Mouse (Mus musculus): ENCODE results near the gene Noa1. TPM values are rescaled to one million over a fixed set of nuclear protein-coding genes. Genes with fewer than 3 reads are reported as not detected.

Noa1 gene
- polyA plus RNA-seq, 1 experiment, result 23.1 TPM

DNA sequence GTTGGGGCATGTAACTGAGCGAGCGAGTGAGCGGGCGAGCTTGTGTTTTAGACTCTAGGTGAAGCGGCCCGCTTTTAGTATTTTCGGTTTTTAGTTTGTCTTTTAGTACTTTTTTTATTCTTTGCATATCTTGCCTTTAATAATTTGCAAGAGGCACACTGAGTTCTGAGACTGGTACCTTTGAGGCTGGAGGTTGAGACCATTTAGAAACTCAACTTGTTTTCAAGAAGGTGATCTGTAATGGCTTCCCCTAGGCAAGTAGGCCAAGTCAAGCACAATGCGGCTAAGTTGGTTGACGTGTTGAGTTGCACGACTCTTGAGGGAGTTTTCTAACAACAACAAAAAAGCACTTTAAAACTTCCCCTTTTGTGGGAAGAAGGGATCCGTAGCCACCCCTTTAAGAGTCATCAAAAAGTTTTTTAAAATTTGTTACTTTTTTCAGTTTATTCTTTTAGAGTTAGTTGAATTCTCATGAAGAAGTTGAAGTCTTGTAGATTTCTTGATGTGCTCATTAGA lies 42.9 kb downstream of the Noa1 start:
- under 1% methylated on average over 11 of the region's 11 CpGs for WGBS
- H3K4me3 ChIP-seq (ENCODE audit: control insufficient read depth, insufficient read depth, low read length), result peak overlapping the region; percentile 95
- peaks cover 19% of the 10 kb centered on the region for H3K4me1 ChIP-seq (replicated peaks; ENCODE audit: control insufficient read depth, insufficient read depth, low read length)
- peaks cover 10% of the 10 kb centered on the region for H3K36me3 ChIP-seq (ENCODE audit: control insufficient read depth, insufficient read depth, low read length)
- H3K27ac ChIP-seq (ENCODE audit: control insufficient read depth, insufficient read depth, low read length), result peak overlapping the region; percentile 90
- DNase-seq, result no peak
- TF ChIP-seq POLR2A (IDR thresholded peaks at IDR 0.05; ENCODE audit: control insufficient read depth, extremely low read depth, insufficient read depth, low read length, poor library complexity), result no peak
- H3K27me3 ChIP-seq (ENCODE audit: control insufficient read depth, insufficient read depth, low read length), result no peaks in the 10 kb centered on the region

DNA sequence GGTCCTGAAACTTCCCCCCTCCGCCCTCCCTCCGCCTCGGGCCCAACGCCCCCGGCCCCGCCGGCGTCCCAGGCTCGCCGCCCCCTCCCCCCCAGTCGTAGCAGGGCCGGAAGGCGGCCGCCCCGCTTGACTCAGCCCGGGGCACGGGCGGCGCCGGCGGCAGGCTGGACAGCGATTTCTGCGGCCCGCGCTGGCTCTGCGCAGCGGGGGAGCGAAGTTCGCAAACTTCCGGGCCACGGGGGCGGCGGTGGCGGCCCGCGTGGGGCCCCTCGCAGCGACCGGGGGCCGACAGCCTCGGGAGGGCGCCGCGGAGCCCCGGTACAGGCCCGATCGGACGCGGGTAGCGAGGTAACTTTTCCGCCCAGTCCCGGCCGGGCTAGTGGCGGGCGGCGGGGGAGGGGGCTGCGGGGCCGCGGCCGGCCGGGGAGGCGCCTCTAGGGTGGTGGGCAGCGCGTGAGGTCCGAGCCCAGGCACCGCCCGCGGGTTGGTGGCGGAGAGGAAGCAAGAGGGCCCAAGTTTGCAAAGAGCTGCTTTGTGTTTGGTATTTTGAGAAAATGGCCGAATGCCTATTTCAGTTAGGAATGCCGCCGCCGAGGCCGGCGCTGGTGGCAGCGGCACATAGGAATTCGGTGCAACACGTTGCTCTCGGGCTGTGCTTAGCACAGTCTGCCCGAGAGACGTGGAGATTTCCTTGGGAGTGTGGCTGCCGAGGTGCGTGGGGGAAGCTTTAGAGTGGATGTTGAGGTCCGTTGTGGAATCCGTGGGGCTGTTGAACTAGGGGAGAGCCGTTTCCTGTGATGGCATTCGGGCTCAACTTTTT lies 43.6 kb downstream of the Noa1 start:
- Histone ChIP-seq H3K27ac (ENCODE audit: control insufficient read depth, insufficient read depth, low read length) (peak overlapping the region; percentile 90), H3K4me3 (ENCODE audit: control insufficient read depth, insufficient read depth, low read length) (peak overlapping the region; percentile 95), H3K4me1 (replicated peaks; ENCODE audit: control insufficient read depth, insufficient read depth, low read length) (peaks cover 19% of the 10 kb centered on the region), H3K27me3 (ENCODE audit: control insufficient read depth, insufficient read depth, low read length) (no peaks in the 10 kb centered on the region), H3K36me3 (ENCODE audit: control insufficient read depth, insufficient read depth, low read length) (peaks cover 10% of the 10 kb centered on the region)
- peak; percentile 61 for DNase-seq
- WGBS, result under 1% methylated on average over 79 of the region's 87 CpGs
- peak; percentile 53; the same call in 1 of the 2 replicates for TF ChIP-seq CTCF (IDR thresholded peaks at IDR 0.05; ENCODE audit: borderline replicate concordance, control insufficient read depth, extremely low read depth, insufficient read depth, low read length, poor library complexity)
- TF ChIP-seq POLR2A (IDR thresholded peaks at IDR 0.05; ENCODE audit: control insufficient read depth, extremely low read depth, insufficient read depth, low read length, poor library complexity), result peak; percentile 10; the same call in 1 of the 2 replicates

DNA sequence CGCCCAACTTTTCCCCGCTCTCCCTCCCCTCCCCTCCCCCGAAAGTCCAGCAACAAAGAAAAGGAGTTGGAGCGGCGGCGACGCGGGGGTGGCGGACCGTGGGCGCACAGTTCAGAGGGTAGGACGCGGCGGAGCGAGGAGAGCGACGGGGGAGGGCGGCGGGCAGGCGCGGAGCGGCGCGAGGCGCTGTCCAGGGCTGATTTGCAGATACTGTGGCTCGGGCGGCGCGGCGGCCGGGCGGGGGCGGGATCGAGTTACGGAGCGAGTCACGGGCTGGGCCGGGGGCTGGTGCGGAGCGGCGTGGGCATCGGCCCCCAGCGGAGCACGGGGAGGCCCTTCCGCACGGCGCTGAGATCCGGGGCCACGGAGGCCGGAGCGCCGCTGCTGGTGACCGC lies 44.2 kb downstream of the Noa1 start:
- under 1% methylated on average over 53 of the region's 53 CpGs for WGBS
- no peak for TF ChIP-seq CTCF (IDR thresholded peaks at IDR 0.05; ENCODE audit: borderline replicate concordance, control insufficient read depth, extremely low read depth, insufficient read depth, low read length, poor library complexity)
- TF ChIP-seq POLR2A (IDR thresholded peaks at IDR 0.05; ENCODE audit: control insufficient read depth, extremely low read depth, insufficient read depth, low read length, poor library complexity), result no peak
- H3K4me3 ChIP-seq (ENCODE audit: control insufficient read depth, insufficient read depth, low read length), result peak overlapping the region; percentile 95
- H3K27ac ChIP-seq (ENCODE audit: control insufficient read depth, insufficient read depth, low read length), result no peak overlapping the region
- H3K36me3 ChIP-seq (ENCODE audit: control insufficient read depth, insufficient read depth, low read length), result peaks cover 10% of the 10 kb centered on the region
- no peaks in the 10 kb centered on the region for H3K27me3 ChIP-seq (ENCODE audit: control insufficient read depth, insufficient read depth, low read length)
- DNase-seq, result peak; percentile 72
- peaks cover 16% of the 10 kb centered on the region for H3K4me1 ChIP-seq (replicated peaks; ENCODE audit: control insufficient read depth, insufficient read depth, low read length)

DNA sequence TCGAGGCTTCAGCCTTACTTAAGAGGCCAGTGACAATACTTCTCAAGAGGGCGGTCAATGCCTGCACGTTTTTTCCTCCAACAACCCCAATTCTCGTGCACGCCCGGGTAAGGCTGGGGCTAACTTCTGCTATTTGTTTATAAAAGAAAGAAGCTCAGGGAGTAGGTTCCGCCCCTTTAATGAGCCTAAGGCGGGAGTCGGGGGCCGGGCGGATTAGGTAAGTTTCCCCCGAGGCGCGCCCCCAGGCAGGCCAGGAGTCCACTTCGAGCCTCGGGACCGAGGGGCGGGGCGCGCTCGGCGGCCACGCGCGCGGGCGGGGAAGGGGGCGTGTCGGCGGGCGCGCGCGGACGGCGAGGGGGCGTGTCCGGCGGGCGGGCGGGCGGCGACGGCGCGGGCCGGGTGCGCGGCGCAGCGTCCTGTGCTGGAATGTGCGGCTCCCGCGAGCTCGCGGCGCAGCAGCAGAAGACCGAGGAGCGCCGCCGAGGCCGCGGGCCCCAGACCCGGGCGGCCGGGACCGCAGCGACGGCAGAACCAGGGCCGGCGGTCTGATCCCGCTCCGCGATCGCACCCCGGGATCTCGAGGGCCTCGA lies 44.7 kb downstream of the Noa1 start, which contains the start of gene Rest:
Gene Rest, plus strand, starts transcription at position 411 of the 590 bp plus-strand sequence.
- peak within 1 kb of the TSS; percentile 95 for H3K4me3 ChIP-seq (ENCODE audit: control insufficient read depth, insufficient read depth, low read length)
- TF ChIP-seq CTCF (IDR thresholded peaks at IDR 0.05; ENCODE audit: borderline replicate concordance, control insufficient read depth, extremely low read depth, insufficient read depth, low read length, poor library complexity) (no peak), POLR2A (IDR thresholded peaks at IDR 0.05; ENCODE audit: control insufficient read depth, extremely low read depth, insufficient read depth, low read length, poor library complexity) (peak; percentile 53; the same call in 1 of the 2 replicates)
- no peaks in the 10 kb centered on the region for H3K27me3 ChIP-seq (ENCODE audit: control insufficient read depth, insufficient read depth, low read length)
- peaks cover 10% of the 10 kb centered on the region for H3K36me3 ChIP-seq (ENCODE audit: control insufficient read depth, insufficient read depth, low read length)
- peak; percentile 75 for DNase-seq
- WGBS, result under 1% methylated on average over 78 of the region's 78 CpGs
- H3K27ac ChIP-seq (ENCODE audit: control insufficient read depth, insufficient read depth, low read length), result peak within 1 kb of the TSS; percentile 90; the same call in 1 of the 2 replicates
- peaks cover 14% of the 10 kb centered on the region for H3K4me1 ChIP-seq (replicated peaks; ENCODE audit: control insufficient read depth, insufficient read depth, low read length)

DNA sequence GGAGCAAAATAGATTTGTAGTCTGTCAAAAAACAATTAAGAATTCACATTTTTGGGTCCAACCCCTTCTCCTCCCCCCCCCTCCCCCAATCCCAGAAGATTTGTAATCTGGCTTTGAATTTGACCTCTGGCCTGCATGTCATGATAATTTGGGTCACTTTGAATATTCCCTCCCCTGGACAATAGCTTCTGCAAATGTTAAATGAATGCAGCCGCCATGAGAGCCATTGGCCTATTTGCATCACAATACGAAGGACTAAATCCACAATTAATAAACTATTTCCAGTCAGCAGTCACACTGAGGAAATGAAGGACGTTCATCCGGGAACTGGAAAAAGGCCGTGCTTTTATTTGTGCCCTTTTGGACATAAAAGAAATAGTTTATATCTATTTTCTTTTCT lies 47.8 kb downstream of the Noa1 start:
- no peak overlapping the region for H3K4me3 ChIP-seq (ENCODE audit: control insufficient read depth, insufficient read depth, low read length)
- TF ChIP-seq CTCF (IDR thresholded peaks at IDR 0.05; ENCODE audit: borderline replicate concordance, control insufficient read depth, extremely low read depth, insufficient read depth, low read length, poor library complexity) (no peak), POLR2A (IDR thresholded peaks at IDR 0.05; ENCODE audit: control insufficient read depth, extremely low read depth, insufficient read depth, low read length, poor library complexity) (no peak)
- H3K27me3 ChIP-seq (ENCODE audit: control insufficient read depth, insufficient read depth, low read length), result no peaks in the 10 kb centered on the region
- no peak for DNase-seq
- H3K36me3 ChIP-seq (ENCODE audit: control insufficient read depth, insufficient read depth, low read length), result no peaks in the 10 kb centered on the region
- H3K4me1 ChIP-seq (replicated peaks; ENCODE audit: control insufficient read depth, insufficient read depth, low read length), result no peaks in the 10 kb centered on the region; the same call in 1 of the 2 replicates
- no peak overlapping the region for H3K27ac ChIP-seq (ENCODE audit: control insufficient read depth, insufficient read depth, low read length)
- WGBS, result 96% methylated on average over 5 of the region's 5 CpGs

DNA sequence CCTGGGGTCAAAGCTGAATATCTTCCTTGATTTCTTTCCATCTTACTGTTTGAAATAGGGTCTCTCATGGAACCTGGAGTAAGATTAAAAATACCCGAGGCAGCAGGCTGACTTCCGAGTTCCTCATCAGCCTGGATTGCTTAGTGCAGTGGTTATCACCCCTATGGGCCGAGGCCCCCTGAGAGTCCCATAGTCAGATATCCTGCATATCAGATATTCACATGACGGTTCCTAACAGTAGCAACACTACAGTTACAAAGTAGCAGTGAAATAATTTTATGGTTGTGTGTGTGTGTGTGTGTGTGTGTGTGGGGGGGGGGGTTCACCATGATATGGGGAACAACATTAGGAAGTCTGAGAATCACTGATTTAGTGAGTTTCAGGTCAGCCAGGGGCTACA lies 48.7 kb downstream of the Noa1 start:
- DNase-seq, result no peak
- no peaks in the 10 kb centered on the region for H3K36me3 ChIP-seq (ENCODE audit: control insufficient read depth, insufficient read depth, low read length)
- H3K27ac ChIP-seq (ENCODE audit: control insufficient read depth, insufficient read depth, low read length), result no peak overlapping the region
- H3K27me3 ChIP-seq (ENCODE audit: control insufficient read depth, insufficient read depth, low read length), result no peaks in the 10 kb centered on the region
- 97% methylated on average over 4 of the region's 4 CpGs for WGBS
- no peak overlapping the region for H3K4me3 ChIP-seq (ENCODE audit: control insufficient read depth, insufficient read depth, low read length)
- no peaks in the 10 kb centered on the region; the same call in 1 of the 2 replicates for H3K4me1 ChIP-seq (replicated peaks; ENCODE audit: control insufficient read depth, insufficient read depth, low read length)
- TF ChIP-seq CTCF (IDR thresholded peaks at IDR 0.05; ENCODE audit: borderline replicate concordance, control insufficient read depth, extremely low read depth, insufficient read depth, low read length, poor library complexity) (no peak), POLR2A (IDR thresholded peaks at IDR 0.05; ENCODE audit: control insufficient read depth, extremely low read depth, insufficient read depth, low read length, poor library complexity) (no peak)
